Comparison of ENCODE assay signal across 9 mouse cellular contexts in genomic region chr13:28663459-28663858, GRCm38 (mm10).
DNase-seq lines count a peak whose midpoint lies in the region; ATAC-seq lines count a peak whose summit lies in the region.
"Had no signal": no experiment of that assay in that cellular context is flagged by ENCODE, and none has a peak within 500 bp of the region (broad histone marks: within the 10 kb centered on the region; RNA-seq: fewer than 3 reads in every experiment).

No protein-coding gene starts in this region.

- 7% methylated on average over 5 of the region's 5 CpGs for WGBS in heart, embryonic 12.5 days
- WGBS in hindbrain, embryonic 16.5 days = 7% methylated on average over 5 of the region's 5 CpGs

- H3K9ac ChIP-seq in heart, embryonic 12.5 days = no peak overlapping the region
- H3K9ac ChIP-seq in hindbrain, embryonic 16.5 days (ENCODE audit: low read depth, low read length) = no peak overlapping the region

- H3K4me2 ChIP-seq in heart, embryonic 12.5 days = no peak overlapping the region
- no peak overlapping the region for H3K4me2 ChIP-seq in hindbrain, embryonic 16.5 days (ENCODE audit: low read length)

- H3K4me1 ChIP-seq in heart, embryonic 12.5 days (replicated peaks) = peaks cover 48% of the 10 kb centered on the region
- peaks cover 14% of the 10 kb centered on the region for H3K4me1 ChIP-seq in hindbrain, embryonic 16.5 days (ENCODE audit: control insufficient read depth, insufficient read depth, low read depth, low read length)

- no peak overlapping the region for H3K4me3 ChIP-seq in heart, embryonic 12.5 days
- no peak overlapping the region for H3K4me3 ChIP-seq in hindbrain, embryonic 16.5 days (ENCODE audit: low read length)

- H3K27me3 ChIP-seq in heart, embryonic 12.5 days (replicated peaks) = no peaks in the 10 kb centered on the region
- H3K27me3 ChIP-seq in hindbrain, embryonic 16.5 days (replicated peaks; ENCODE audit: control insufficient read depth, insufficient read depth, low read length) = no peaks in the 10 kb centered on the region

- no peak overlapping the region for H3K27ac ChIP-seq in heart, embryonic 12.5 days (ENCODE audit: poor library complexity, severe bottlenecking)
- 0 out of 2 replicates have a peak overlapping the region, but pooled peaks have one; percentile 32 for H3K27ac ChIP-seq in hindbrain, embryonic 16.5 days (ENCODE audit: low read depth, low read length)

- peak; percentile 24 for DNase-seq in heart, adult 8-10 months (ENCODE audit: low spot score)
- peak; percentile 24 for DNase-seq in lung, postnatal 25 days (ENCODE audit: low spot score)
- DNase-seq in spleen, adult 18-20 months = no peak
- DNase-seq in left cerebral cortex, adult 11 months (ENCODE audit: low spot score) = no peak
- no peak for DNase-seq in thymus, postnatal 4 days

- no peaks in the 10 kb centered on the region for H3K36me3 ChIP-seq in heart, embryonic 12.5 days
- no peaks in the 10 kb centered on the region for H3K36me3 ChIP-seq in hindbrain, embryonic 16.5 days (ENCODE audit: control insufficient read depth, insufficient read depth, low read length)
- H3K36me3 ChIP-seq: G1E had no signal

- no peak for ATAC-seq in heart, embryonic 12.5 days (ENCODE audit: insufficient number of reproducible peaks, low FRiP score)
- 0 out of 2 replicates have a peak, but pooled peaks have one; percentile 34 for ATAC-seq in common myeloid progenitor, adult 5-6 weeks (replicated peaks; ENCODE audit: low read depth, poor library complexity, severe bottlenecking)
- ATAC-seq in hindbrain, embryonic 16.5 days = no peak

- H3K9me3 ChIP-seq in heart, embryonic 12.5 days (replicated peaks) = no peaks in the 10 kb centered on the region
- H3K9me3 ChIP-seq in hindbrain, embryonic 16.5 days (ENCODE audit: control insufficient read depth, low read length) = no peaks in the 10 kb centered on the region
- H3K9me3 ChIP-seq: G1E had no signal

Comparison
In these comparisons a context has a peak if more than half of its experiments do, and no peak if none do; other contexts are left out.
1. DNase-seq: peak in heart, adult 8-10 months (single experiment) and lung, postnatal 25 days (single experiment); none in spleen, adult 18-20 months (0 of 2), left cerebral cortex, adult 11 months (single experiment) and thymus, postnatal 4 days (single experiment).